Mouse (Mus musculus) small intestine, adult 2 months (tissue): ENCODE data around the gene Kat6b.

Experiments used
- CTCF ChIP-seq: fragments of 200-500 bp; IDR thresholded peaks from 2 replicates; pipeline ENCODE4 v1.5.1; 2012; ENCODE audit warnings: low read depth, mild to moderate bottlenecking, control low read depth, inconsistent platforms, low read length, moderate library complexity, mixed read lengths; ENCODE audit not compliant: insufficient replicate concordance, insufficient read length; ENCODE audit errors: extremely low read depth
- POLR2A ChIP-seq: fragments of 200-500 bp; IDR thresholded peaks from 2 replicates; pipeline ENCODE4 v1.6.1; 2012; ENCODE audit warnings: low read depth, mild to moderate bottlenecking, control low read depth, inconsistent platforms, low read length, moderate library complexity

DNA sequence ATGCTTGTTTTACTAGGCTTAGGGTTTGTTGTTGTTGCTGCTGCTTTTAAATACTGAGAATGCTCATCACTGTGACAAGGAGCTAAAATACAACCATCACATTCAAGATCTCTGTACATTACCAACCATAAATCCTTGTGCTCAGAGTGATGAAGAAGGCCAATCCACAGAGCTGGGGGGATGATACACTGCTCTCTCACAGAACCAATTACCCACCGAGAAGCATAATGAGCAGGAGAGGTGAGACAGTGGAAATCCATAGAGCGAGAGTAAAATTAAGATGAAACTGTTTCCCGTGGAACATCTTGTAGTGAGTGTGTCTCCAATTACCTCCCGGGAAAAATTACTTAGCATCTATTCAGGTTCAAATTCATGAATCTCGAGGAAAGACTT lies 118.9 kb downstream of the Kat6b start:
- TF ChIP-seq CTCF: no peak
- no peak for TF ChIP-seq POLR2A
